Mouse (Mus musculus) right cerebral cortex, postnatal 4 days (tissue): Measurements from ENCODE around the gene Cfd.

Experiments
- DNase-seq: peaks from one replicate; pipeline ENCODE4 v3.0.0-alpha.2; 2022

Cfd gene

DNA sequence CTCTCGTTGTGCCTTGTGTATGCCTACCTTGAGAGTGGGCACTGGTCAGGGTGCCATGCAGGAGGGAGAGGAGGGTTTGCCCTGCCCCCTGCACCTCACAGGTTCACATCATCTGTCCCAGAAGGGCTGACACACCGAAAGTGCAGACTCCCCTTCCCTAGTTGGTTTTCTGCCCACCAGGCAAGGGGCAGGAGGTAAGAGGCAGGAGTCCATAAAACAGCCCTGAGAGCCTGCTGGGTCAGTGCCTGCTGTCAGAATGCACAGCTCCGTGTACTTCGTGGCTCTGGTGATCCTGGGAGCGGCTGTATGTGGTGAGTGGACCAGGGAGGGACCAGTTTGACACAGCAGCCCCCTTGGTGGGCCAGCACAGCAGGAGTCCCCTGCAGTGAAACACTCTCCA is at the start of gene Cfd:
Gene Cfd (plus strand): TSS at position 184 of the 400 bp plus-strand sequence.
- no peak for DNase-seq

DNA sequence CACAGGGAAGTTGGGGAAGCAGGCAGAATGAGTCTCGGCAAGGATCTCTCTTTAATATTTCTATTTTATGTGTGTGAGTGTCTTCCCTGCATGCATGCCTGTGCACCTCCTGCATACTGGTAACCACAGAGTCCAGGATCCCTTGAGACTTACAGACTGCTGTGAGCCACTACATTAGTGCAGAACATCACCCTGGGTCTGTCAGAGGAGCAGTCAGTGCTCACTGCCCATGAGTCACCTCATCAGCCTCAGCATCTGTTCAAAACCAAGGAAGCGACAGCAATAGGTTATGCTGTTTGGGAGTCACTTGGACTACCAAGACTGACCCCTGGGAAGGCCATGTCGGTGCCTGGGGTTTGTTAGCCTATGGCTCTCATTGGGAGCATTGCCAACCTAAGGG is 48.3 kb upstream of the Cfd start:
- no peak for DNase-seq

DNA sequence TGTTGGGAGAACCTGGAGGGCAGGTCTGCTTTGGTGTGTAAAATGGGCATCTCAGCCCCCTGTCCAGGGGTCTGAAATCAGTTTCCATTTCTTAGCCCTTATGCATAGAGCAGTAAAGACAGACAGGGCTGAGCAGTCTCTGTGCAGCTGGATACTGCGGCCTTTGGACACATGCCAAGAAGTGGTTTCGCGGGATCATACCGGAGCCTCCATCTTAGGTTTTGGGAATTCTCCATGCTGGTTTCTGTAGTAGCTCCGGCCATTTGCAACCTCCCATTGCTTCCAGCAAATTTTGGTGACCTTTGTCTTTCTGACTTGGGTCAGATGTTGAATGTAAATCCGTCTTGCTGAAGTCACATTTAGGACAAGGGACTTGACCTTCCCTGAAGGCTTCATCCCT is 47.2 kb upstream of the Cfd start:
- peak; percentile 23 for DNase-seq

DNA sequence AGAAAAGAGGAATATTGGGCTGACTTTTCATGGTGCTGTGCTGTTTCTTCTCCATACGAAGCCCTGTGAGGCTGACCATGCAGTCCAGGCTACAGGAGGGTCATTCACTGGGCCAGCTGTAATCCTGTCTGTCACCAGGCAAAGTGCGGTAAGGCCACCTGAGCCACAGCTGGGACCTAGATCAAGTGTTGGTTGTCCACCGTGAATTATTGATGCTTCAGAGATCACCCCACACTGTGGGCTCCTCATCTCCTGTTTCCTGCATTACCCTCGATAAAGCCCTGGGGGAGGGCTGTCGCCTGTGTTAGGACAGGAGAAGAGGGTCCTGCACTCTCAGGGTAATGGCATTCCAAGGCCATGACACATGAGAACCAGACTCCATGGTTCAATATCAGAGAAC is 44.1 kb upstream of the Cfd start:
- no peak for DNase-seq

DNA sequence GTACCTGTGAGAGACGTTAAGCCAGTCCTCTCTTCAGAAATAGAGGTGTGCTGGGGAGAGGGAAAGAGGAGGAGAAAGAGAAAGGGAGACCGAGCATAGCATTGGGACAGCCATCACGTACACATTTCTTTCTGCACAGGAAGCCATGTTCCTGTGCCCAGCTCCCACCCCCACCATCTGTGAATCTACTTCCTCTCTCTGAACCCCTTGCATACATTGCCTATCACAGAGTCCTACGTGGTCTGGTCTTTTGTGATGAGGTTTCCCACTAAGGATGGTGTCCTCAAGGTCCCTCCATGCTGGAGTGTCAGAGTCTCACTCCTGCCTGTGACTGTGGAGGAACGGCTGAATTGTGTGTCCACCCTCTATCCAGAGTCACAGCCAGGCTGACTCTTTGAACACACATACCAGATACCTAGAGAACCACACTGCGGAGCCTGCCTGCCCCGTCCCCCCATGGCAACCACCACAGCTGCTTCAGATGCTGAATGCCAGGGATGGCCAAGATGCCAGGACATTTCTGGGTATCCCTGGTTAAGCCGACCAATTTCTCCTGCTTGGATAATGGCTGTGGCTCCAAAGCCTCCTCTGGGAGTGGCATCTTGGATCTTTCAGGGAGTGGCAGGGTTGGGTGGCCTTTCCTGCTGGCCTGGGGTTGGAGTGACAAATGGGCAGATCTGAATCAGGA is 40.6 kb upstream of the Cfd start:
- no peak for DNase-seq

DNA sequence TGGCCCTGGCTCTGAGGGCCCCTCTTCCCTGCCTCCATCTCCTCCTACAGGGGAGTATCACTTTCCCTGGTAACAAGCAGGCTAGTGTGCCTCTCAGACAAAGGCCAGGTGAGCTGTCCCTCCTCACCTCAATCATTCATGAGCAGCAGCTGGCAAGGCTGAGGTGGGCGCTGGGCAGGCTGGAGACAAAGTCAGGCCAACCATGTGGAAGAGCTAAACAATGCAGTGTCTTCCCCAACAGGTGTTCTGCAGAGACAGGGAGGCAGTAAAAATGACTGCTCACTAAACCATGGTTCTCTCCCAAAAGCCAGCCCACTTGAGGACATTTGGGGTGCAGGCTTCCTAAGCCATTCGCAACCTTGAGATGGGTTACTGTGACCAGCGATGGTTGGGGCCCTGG is 39.0 kb upstream of the Cfd start:
- no peak for DNase-seq

DNA sequence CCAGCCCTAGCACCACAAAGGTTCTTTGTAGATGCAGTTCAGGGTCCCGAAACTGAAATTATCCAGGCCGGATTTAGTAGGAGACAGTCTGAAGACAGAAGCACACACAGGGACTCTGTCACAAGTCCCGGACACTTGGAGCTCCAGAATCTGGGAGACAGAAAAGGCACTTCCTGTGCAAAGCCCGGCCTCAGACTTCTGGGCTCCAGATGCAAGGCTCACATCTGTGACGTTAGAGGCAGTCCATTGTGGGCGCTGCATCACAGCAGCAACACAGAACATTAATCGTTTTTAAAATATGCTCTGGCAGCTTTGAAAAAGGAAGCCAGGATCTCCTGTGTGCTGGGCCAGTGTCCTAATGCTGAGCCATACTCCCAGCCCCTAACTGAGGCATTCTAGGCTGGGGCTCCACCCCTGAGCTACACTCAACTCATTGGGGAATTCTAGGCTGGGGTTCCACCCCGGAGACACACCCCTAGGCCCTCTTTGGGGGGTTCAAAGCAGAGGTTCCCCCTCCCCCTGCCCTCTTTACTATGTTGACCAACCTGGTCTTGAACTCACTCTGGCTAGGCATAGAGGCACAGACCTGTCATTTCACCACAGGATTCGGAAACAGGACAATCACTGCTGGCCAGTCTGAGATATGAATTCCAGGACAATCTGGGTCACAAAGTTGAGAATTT is 38.4 kb upstream of the Cfd start:
- no peak for DNase-seq

DNA sequence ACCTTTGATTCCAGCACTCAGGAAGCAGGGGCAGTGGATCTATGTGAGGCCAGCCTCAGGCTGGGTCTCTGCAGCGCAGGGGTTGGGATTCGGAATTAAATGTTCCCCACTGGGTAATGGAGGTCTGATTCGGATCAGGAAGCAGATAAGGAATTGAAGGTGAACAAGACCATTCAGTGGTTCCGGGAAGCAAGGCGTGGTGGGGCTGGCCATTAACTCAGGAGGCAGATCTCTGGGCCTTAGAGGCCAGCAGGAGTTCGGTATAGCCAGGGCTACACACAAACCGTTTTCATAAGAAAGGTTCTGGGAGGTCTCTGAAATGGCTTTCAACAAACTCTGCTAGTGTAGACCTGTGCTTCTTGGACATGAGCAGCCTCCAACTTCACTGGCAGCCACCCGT is 37.8 kb upstream of the Cfd start:
- no peak for DNase-seq

DNA sequence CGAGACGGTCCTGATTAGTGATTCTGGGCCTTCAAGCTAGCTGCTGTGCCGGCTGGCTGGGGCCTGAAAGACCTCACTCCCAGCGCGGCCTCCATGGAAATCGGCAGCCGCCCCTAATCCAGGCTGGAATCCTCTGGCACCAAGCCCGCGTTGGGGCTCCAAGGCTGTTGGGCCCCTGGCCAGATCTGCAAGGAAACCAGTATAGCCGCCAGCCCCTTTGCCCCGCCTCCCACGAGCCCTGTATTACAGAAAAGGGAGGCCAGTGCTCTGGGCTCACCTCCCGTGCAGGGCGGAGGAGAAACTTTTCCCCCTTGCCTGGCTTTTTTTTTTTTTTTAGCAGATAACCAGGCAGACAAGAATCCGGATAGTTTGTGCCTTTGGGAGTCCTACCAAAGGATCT is 37.3 kb upstream of the Cfd start:
- peak; percentile 95 for DNase-seq

DNA sequence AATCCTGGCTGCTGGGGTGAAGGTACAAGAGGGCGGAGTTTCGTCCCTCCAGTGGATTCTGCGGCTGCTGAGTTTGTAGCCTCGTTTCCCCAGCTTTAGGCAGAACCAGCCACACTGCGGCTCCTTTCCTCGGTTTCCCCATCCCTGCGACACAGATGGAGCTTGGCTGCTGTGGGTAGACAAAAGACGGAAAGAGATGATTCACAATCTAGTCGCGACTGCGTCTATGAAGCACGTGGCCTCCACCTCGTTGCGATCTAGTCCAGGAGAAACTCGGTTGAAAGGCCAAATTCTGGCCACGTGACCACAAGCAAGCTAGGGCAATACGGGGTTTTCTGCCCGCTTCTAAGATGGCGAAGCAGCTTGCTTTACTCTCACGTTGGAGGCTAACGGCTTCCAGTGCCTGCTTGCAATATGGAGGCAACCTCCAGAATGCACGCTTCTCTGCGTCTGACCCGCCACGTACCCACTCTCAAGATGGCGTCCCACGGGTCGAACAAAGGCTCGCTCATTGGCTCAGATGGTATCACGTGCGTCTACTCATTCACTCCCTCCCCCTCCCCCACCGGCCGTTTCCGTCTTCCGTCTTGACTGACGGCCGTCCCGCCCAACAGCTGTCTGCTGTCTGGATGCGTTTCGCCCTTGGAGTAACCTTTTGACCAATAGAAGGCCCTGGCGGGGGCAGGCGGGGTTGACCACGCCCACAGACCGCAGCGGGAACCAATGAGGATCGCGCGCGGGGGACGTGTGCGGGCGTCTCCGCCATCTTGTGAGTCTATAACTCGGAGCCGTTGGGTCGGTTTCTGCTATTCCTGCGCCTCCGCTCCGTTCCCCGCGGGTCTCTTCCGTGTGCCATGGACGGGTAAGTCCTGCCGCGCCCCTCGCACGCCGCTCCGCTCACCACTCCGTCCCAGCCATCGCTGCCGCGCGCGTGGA is 36.5 kb upstream of the Cfd start, which contains the start of gene Ptbp1:
Gene Ptbp1 (plus strand): TSS at position 568 of the 936 bp plus-strand sequence.
- DNase-seq: peak; percentile 100

DNA sequence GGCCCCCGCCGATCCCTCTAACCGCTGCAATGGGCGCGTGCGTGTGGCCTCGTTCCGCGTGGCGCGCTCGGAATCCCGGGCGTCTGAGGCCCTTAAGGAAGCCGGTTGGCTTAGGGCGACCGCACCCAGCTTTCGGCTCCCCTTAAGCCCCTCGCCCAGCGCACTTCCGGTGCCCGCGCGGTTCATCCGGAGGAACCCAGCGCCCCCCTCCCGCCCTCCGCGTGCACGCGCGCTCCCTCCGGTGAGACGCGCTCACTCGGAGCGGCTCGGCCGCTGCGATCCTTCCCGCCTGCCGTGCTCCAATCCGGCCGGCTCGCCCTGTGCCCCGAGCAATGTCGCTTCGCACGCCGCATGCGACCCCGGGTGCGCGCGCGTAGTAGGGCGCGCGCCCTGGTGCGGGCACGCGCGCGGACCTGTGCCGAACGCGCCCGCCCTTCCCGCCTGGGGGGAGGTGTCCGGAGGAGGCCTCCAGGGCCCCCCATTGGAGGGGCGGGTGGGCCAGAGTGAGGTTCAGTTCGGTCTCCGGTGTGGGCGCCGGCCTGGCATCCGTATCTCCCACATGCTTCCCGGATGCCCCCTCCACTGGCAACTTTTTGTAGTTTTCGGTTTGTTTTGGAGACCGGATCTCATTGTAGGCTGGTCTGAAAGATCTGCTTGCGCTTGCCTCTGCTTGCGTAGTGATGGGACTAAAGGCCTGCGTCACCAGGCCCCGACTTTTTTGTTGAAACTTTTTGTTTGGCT is 35.7 kb upstream of the Cfd start:
- DNase-seq: peak; percentile 69

DNA sequence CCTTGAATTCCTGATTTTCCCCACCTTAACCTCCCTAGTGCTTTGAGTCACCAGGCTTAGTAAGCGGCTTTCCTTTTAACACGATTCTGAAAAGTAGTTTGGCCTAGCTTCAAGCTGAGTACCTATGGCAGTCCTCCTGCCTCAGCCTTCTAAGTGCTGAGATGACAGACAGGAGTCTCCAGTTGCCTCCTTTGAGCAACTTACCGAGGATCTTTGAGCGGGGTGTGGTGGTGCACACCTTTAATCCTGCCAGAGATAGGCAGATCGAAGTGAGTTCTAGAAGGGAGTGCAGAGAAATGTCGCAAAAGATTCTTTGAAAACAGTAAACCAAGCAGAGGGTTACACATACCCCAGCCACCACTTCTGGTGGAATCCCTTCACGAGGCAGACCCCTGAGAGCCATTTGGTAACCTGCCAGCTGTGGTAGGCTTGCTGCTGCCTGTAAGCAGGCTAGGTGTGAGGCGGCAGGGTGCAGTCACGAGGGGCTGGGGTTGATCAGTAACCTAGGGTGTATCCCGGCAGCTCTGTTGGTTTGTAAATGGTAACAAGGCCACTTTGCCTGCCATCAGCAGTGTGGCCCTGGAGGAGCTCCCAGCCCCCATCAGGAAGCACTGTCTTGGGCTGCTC is 35.0 kb upstream of the Cfd start:
- no peak for DNase-seq

DNA sequence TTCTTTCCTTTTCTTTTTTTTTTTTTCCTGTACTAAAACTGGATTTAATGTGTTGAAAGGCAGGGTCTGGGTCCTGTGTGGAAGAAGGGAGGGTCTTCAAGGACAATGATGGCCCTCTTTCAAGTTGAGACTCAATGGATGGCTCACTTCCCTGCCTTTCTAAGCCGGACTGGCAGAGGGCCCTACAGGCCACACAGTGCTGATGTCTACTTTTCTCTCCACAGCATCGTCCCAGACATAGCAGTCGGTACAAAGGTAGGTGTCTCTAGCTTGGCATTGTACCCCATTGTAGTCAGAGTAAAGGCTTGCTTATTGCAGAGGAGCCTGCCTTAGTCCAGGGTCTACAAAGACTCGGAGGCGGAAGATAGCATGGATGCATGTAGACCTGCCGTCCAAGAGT is 34.4 kb upstream of the Cfd start:
- DNase-seq: no peak

DNA sequence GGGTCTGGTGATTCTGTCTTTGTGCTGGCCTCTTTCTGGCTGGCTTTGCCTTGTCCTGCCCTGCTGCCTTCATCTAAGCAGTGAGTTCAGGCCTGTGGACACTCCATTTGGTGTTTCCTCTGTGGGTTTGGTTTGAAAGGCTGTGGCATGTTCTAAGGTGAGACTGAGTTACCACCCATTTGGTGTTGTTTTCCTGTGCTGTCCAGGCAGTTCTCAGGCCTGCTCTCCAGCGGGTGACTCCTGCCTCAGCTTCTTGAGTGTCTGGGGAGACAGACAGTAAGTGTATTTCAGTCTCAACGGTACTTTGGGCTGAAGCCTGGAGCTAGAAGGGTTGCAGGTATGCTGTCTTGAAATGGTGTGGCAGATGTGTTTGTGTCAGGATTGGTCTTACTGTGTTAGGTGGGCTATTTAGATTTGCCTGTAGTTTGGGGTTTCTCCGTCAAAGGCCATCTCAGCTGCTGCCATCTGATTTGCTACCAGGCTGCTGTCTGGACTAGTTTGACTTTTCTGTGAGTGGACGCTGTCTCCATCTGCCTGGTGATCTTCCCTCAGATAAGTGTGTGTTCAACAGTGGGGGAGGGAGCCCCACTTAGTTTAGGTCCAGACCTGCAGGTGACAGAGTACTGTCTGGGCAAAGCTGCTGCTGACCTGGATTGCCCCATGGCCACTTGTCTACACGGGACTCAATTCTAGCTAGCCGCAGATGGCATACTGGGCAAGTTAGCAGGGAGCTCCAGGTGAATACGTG is 33.8 kb upstream of the Cfd start:
- no peak for DNase-seq

DNA sequence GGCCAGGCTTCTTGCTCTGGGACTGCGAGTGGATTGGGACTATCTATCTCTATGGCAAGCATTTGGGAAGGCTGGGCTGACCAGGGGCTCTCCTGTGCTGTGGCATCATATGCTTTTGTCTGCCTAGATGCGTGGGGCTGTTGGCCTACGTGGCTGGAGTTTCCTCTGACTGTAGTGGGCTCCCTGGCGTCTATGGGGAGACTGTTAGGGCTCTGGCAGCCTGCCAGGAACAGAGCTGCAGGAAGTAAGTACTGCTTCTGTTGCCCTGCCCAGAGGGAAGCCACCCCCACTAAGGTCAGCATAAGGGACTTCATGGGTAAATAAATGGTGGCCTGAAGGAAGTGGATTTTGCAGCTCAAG is 33.2 kb upstream of the Cfd start:
- DNase-seq: peak; percentile 56

DNA sequence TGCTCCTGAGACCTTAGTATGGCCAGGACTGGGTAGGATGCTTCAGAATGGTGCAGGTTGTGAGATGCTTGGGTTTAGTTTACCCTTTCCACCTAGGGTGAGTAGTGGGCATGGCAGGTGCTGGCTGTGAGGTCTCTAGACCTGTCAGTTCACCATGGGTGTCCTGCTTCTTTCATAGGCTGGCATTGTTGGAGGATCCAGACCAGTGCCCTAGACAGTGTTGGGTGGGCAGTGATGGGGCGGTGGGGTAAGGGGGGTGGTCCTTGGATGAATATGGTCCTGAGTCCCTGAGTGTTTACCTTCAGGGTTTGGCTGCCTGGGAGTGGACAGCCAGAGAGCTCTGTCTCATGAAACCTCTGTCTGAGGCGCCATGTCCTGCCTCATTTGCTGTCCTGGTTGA is 32.8 kb upstream of the Cfd start:
- DNase-seq: no peak

DNA sequence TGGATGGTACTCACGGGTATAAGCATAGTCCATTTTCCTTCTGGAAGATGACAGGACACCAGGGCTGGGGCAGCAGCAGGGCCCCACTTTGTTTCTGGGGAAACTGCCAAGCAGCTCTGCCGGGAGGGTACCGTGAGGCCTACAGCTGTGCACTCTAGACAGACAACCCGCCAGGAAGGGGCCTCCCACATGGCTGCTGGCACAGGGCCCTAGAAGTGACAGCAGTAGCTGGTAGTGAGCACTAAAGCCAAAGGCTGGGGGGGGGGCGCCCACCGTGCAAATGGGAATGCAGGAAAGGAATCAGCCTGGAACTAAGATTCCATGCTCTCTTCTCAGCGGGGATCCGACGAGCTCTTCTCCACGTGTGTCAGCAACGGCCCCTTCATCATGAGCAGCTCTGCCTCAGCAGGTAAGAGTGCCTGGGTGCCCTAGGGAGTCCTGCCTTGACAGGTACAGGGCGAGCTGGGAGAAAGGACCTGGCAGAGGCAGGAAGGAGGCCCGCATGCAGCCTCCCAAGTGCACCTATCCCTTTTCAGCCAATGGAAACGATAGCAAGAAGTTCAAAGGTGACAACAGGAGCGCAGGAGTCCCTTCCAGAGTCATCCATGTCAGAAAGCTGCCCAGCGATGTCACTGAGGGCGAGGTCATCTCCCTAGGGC is 32.1 kb upstream of the Cfd start:
- peak; percentile 76 for DNase-seq

DNA sequence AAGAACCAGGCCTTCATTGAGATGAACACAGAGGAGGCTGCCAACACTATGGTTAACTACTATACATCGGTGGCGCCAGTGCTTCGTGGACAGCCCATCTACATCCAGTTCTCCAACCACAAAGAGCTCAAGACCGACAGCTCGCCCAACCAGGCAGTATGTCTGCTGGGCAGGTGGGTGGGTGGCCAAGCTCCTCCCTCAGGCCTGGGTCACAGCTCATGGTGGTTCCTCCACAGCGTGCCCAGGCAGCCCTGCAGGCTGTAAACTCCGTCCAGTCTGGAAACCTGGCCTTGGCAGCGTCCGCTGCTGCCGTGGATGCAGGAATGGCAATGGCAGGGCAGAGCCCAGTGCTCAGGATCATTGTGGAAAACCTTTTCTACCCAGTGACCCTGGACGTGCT is 31.5 kb upstream of the Cfd start:
- no peak for DNase-seq

DNA sequence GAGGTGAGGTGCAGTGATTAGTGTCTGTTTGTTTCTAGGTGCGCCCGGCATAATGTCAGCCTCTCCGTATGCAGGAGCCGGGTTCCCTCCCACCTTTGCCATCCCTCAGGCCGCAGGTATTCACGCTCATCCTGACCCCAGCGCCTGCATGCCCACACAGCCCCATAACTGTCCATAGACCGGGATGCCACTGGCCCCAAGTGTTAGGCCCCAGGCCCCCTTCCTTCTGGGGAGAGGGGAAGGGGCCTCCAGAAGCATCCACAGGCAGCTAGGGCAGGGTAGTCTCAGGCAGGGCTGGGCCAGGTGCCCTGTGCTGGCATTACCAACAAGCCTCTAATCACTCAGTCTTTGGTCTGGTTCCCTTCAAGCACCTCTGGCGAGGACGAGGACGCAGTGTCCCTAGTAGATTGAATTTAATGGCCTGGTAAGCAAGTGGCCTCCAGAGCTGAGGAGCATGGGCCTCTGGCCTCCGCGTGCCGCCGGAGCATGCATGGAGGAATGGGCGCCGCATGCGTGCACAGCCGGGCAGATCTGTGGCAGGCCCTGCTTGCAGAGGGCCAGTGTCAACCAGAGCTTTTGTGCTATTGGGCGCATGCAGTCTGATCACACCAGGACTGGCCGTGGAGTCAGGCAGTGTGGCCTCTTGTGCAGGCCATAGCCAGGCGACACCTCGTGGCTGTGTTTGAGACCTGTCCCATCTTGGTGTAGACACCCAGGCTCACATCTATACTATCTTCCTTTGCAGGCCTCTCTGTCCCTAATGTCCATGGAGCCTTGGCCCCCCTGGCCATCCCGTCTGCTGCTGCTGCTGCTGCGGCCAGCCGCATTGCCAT is 30.4 kb upstream of the Cfd start:
- no peak for DNase-seq
